Mouse (Mus musculus) heart, adult 8-10 months (tissue): ENCODE results near the gene Gstp3. TPM values are rescaled to one million over a fixed set of nuclear protein-coding genes. Genes with fewer than 3 reads are reported as not detected.
"Not testable (repeated sequence)": the region's sequence is repeated elsewhere in the genome, so short reads cannot be mapped to it uniquely, and the experiment has no call there.

Source experiments
- DNase-seq: peaks from one replicate; pipeline ENCODE4 v3.0.0; 2022; ENCODE audit warnings: low spot score
- total RNA-seq, 4 experiments: library from RNA; stranded (reverse); gene quantifications; 2 replicates each; pipeline ENCODE4 v1.2.4; 2022

The Gstp3 gene
- total RNA-seq, 4 experiments from 2014 or later, result not detected

- no peak for DNase-seq
Observed at GRCm38 (mm10) chr19:4060899-4061465, 1.6 kb upstream of the Gstp3 start.

- DNase-seq, result not testable (repeated sequence)
Observed at GRCm38 (mm10) chr19:4060044-4060898, 902 bp upstream of the Gstp3 start.

- DNase-seq, result no peak
Observed at GRCm38 (mm10) chr19:4058581-4058980, 788 bp downstream of the Gstp3 start.

GRCm38 (mm10) chr19:4057962-4058361, 1.4 kb downstream of the Gstp3 start:
- no peak for DNase-seq

- DNase-seq, result no peak
Observed at GRCm38 (mm10) chr19:4057389-4057788, 2.0 kb downstream of the Gstp3 start.

- no peak for DNase-seq
Observed at GRCm38 (mm10) chr19:4056727-4057126, 2.6 kb downstream of the Gstp3 start.

- DNase-seq, result no peak
Observed at GRCm38 (mm10) chr19:4055947-4056693, 3.2 kb downstream of the Gstp3 start.

GRCm38 (mm10) chr19:4055216-4055946, 4.0 kb downstream of the Gstp3 start:
- DNase-seq, result no peak

GRCm38 (mm10) chr19:4054613-4055012, 4.8 kb downstream of the Gstp3 start:
- DNase-seq, result no peak

- no peak for DNase-seq
Observed at GRCm38 (mm10) chr19:4052516-4053030, 6.8 kb downstream of the Gstp3 start.

- DNase-seq, result peak; percentile 53
Observed at GRCm38 (mm10) chr19:4051741-4052515, 7.4 kb downstream of the Gstp3 start.

- DNase-seq, result no peak
Observed at GRCm38 (mm10) chr19:4051016-4051415, 8.4 kb downstream of the Gstp3 start.

- DNase-seq, result not testable (repeated sequence)
Observed at GRCm38 (mm10) chr19:4049069-4049468, 10.3 kb downstream of the Gstp3 start.

- DNase-seq, result peak; percentile 80
Observed at GRCm38 (mm10) chr19:4047859-4048258, 11.5 kb downstream of the Gstp3 start.

- no peak for DNase-seq
Observed at GRCm38 (mm10) chr19:4046866-4047254, 12.5 kb downstream of the Gstp3 start.

- DNase-seq, result peak; percentile 89
Observed at GRCm38 (mm10) chr19:4045966-4046865, 13.2 kb downstream of the Gstp3 start, which contains the start of gene Gstp2. Gene Gstp2, minus strand, starts transcription at chr19:4046023.

GRCm38 (mm10) chr19:4044109-4044508, 15.3 kb downstream of the Gstp3 start:
- DNase-seq, result not testable (repeated sequence)

- peak; percentile 48 for DNase-seq
Observed at GRCm38 (mm10) chr19:4042124-4042523, 17.2 kb downstream of the Gstp3 start.

- DNase-seq, result not testable (repeated sequence)
Observed at GRCm38 (mm10) chr19:4041500-4041899, 17.9 kb downstream of the Gstp3 start.
